Mouse (Mus musculus): ENCODE results near the gene Ncoa4. TPM values are rescaled to one million over a fixed set of nuclear protein-coding genes. Genes with fewer than 3 reads are reported as not detected.
"Not testable (repeated sequence)": the region's sequence is repeated elsewhere in the genome, so short reads cannot be mapped to it uniquely, and the experiment has no call there.

Ncoa4 gene
- polyA plus RNA-seq, 1 experiment from 2014 or later: 97.2 TPM

GRCm38 (mm10) chr14:32128409-32128808 lies 31.3 kb upstream of the Ncoa4 start:
- Histone ChIP-seq H3K4me2 (ENCODE audit: low read length) (no peak overlapping the region), H3K4me1 (replicated peaks; ENCODE audit: insufficient read depth, low read length) (no peaks in the 10 kb centered on the region), H3K27ac (no peak overlapping the region), H3K4me3 (replicated peaks; ENCODE audit: low read depth, low read length) (no peak overlapping the region), H3K9me3 (replicated peaks; ENCODE audit: low read length) (no peaks in the 10 kb centered on the region), H3K36me3 (ENCODE audit: insufficient read depth, low read length) (no peaks in the 10 kb centered on the region), H3K27me3 (ENCODE audit: insufficient read depth, low read length) (no peaks in the 10 kb centered on the region), H3K9ac (ENCODE audit: low read depth, low read length) (no peak overlapping the region)
- ATAC-seq (replicated peaks; ENCODE audit: low FRiP score, low read depth) (no peak), DNase-seq (ENCODE audit: low spot score) (no peak)
- no peak for TF ChIP-seq CTCF (IDR thresholded peaks at IDR 0.05; ENCODE audit: low read depth)
- WGBS: 73% methylated on average over 5 of the region's 5 CpGs

- H3K36me3 ChIP-seq (ENCODE audit: insufficient read depth, low read length): no peaks in the 10 kb centered on the region
- H3K4me2 ChIP-seq (ENCODE audit: low read length): no peak overlapping the region
- no peak overlapping the region for H3K4me3 ChIP-seq (replicated peaks; ENCODE audit: low read depth, low read length)
- no peak for ATAC-seq (replicated peaks; ENCODE audit: low FRiP score, low read depth)
- no peak for DNase-seq (ENCODE audit: low spot score)
- no peak overlapping the region for H3K9ac ChIP-seq (ENCODE audit: low read depth, low read length)
- no peak overlapping the region for H3K27ac ChIP-seq
- H3K27me3 ChIP-seq (ENCODE audit: insufficient read depth, low read length): no peaks in the 10 kb centered on the region
- 83% methylated on average over 4 of the region's 4 CpGs for whole genome bisulfite sequencing
- H3K9me3 ChIP-seq (replicated peaks; ENCODE audit: low read length): no peaks in the 10 kb centered on the region
- H3K4me1 ChIP-seq (replicated peaks; ENCODE audit: insufficient read depth, low read length): no peaks in the 10 kb centered on the region
- no peak for TF ChIP-seq CTCF (IDR thresholded peaks at IDR 0.05; ENCODE audit: low read depth)
Observed at GRCm38 (mm10) chr14:32131836-32132235, 27.8 kb upstream of the Ncoa4 start.

- Histone ChIP-seq H3K9me3 (replicated peaks; ENCODE audit: low read length) (no peaks in the 10 kb centered on the region), H3K9ac (ENCODE audit: low read depth, low read length) (no peak overlapping the region), H3K4me1 (replicated peaks; ENCODE audit: insufficient read depth, low read length) (no peaks in the 10 kb centered on the region), H3K4me2 (ENCODE audit: low read length) (no peak overlapping the region), H3K27ac (no peak overlapping the region), H3K4me3 (replicated peaks; ENCODE audit: low read depth, low read length) (no peak overlapping the region), H3K36me3 (ENCODE audit: insufficient read depth, low read length) (no peaks in the 10 kb centered on the region), H3K27me3 (ENCODE audit: insufficient read depth, low read length) (no peaks in the 10 kb centered on the region)
- ATAC-seq (replicated peaks; ENCODE audit: low FRiP score, low read depth) (no peak), DNase-seq (ENCODE audit: low spot score) (no peak)
- WGBS: 76% methylated on average over 2 of the region's 2 CpGs
- no peak for TF ChIP-seq CTCF (IDR thresholded peaks at IDR 0.05; ENCODE audit: low read depth)
Observed at GRCm38 (mm10) chr14:32134293-32134692, 25.4 kb upstream of the Ncoa4 start.

GRCm38 (mm10) chr14:32136467-32136866 lies 23.2 kb upstream of the Ncoa4 start:
- not testable (repeated sequence) for H3K9me3 ChIP-seq (replicated peaks; ENCODE audit: low read length); H3K4me1 ChIP-seq (replicated peaks; ENCODE audit: insufficient read depth, low read length); H3K4me3 ChIP-seq (replicated peaks; ENCODE audit: low read depth, low read length); H3K36me3 ChIP-seq (ENCODE audit: insufficient read depth, low read length); H3K27me3 ChIP-seq (ENCODE audit: insufficient read depth, low read length); ATAC-seq (replicated peaks; ENCODE audit: low FRiP score, low read depth); H3K27ac ChIP-seq; DNase-seq (ENCODE audit: low spot score); H3K9ac ChIP-seq (ENCODE audit: low read depth, low read length); H3K4me2 ChIP-seq (ENCODE audit: low read length)
- 45% methylated on average over 3 of the region's 3 CpGs for WGBS

- no peak for ATAC-seq (replicated peaks; ENCODE audit: low FRiP score, low read depth)
- no peaks in the 10 kb centered on the region for H3K27me3 ChIP-seq (ENCODE audit: insufficient read depth, low read length)
- whole genome bisulfite sequencing: 77% methylated on average over 5 of the region's 5 CpGs
- H3K9me3 ChIP-seq (replicated peaks; ENCODE audit: low read length): no peaks in the 10 kb centered on the region
- no peaks in the 10 kb centered on the region for H3K4me1 ChIP-seq (replicated peaks; ENCODE audit: insufficient read depth, low read length)
- no peak for DNase-seq (ENCODE audit: low spot score)
- H3K36me3 ChIP-seq (ENCODE audit: insufficient read depth, low read length): no peaks in the 10 kb centered on the region
- TF ChIP-seq CTCF (IDR thresholded peaks at IDR 0.05; ENCODE audit: low read depth): no peak
- H3K9ac ChIP-seq (ENCODE audit: low read depth, low read length): no peak overlapping the region
- H3K4me3 ChIP-seq (replicated peaks; ENCODE audit: low read depth, low read length): no peak overlapping the region
- H3K27ac ChIP-seq: no peak overlapping the region
- H3K4me2 ChIP-seq (ENCODE audit: low read length): no peak overlapping the region
Observed at GRCm38 (mm10) chr14:32140359-32140965, 19.2 kb upstream of the Ncoa4 start.

GRCm38 (mm10) chr14:32141723-32142122 lies 17.9 kb upstream of the Ncoa4 start, which contains the start of gene Msmb:
Gene Msmb (plus strand): TSS chr14:32142023.
- H3K27me3 ChIP-seq (ENCODE audit: insufficient read depth, low read length): no peaks in the 10 kb centered on the region
- ATAC-seq (replicated peaks; ENCODE audit: low FRiP score, low read depth): no peak
- no peak for DNase-seq (ENCODE audit: low spot score)
- no peaks in the 10 kb centered on the region for H3K9me3 ChIP-seq (replicated peaks; ENCODE audit: low read length)
- no peaks in the 10 kb centered on the region for H3K36me3 ChIP-seq (ENCODE audit: insufficient read depth, low read length)
- no peaks in the 10 kb centered on the region for H3K4me1 ChIP-seq (replicated peaks; ENCODE audit: insufficient read depth, low read length)
- TF ChIP-seq CTCF (IDR thresholded peaks at IDR 0.05; ENCODE audit: low read depth): no peak
- no peak within 1 kb of the TSS for H3K27ac ChIP-seq
- H3K4me3 ChIP-seq (replicated peaks; ENCODE audit: low read depth, low read length): no peak within 1 kb of the TSS
- H3K9ac ChIP-seq (ENCODE audit: low read depth, low read length): no peak within 1 kb of the TSS
- no peak within 1 kb of the TSS for H3K4me2 ChIP-seq (ENCODE audit: low read length)
- 89% methylated on average over 5 of the region's 5 CpGs for WGBS

- Histone ChIP-seq H3K9me3 (replicated peaks; ENCODE audit: low read length) (no peaks in the 10 kb centered on the region), H3K27ac (no peak overlapping the region), H3K4me1 (replicated peaks; ENCODE audit: insufficient read depth, low read length) (no peaks in the 10 kb centered on the region), H3K4me2 (ENCODE audit: low read length) (no peak overlapping the region), H3K36me3 (ENCODE audit: insufficient read depth, low read length) (no peaks in the 10 kb centered on the region), H3K4me3 (replicated peaks; ENCODE audit: low read depth, low read length) (no peak overlapping the region), H3K27me3 (ENCODE audit: insufficient read depth, low read length) (no peaks in the 10 kb centered on the region), H3K9ac (ENCODE audit: low read depth, low read length) (no peak overlapping the region)
- DNase-seq (ENCODE audit: low spot score): no peak
- no peak for TF ChIP-seq CTCF (IDR thresholded peaks at IDR 0.05; ENCODE audit: low read depth)
- ATAC-seq (replicated peaks; ENCODE audit: low FRiP score, low read depth): no peak
Observed at GRCm38 (mm10) chr14:32144734-32145133, 14.9 kb upstream of the Ncoa4 start.
